Mouse (Mus musculus) liver, embryonic 14.5 days (tissue): ENCODE measurements around the gene Chid1. TPM values are rescaled to one million over a fixed set of nuclear protein-coding genes. Genes with fewer than 3 reads are reported as not detected.
A peak's percentile ranks its signal among the peaks of the same experiment; 100 is the strongest.

ENCODE experiments used
- ATAC-seq: fragments of 200-750 bp; cut with Nextera tagmentation; 2 replicates; pipeline ENCODE4 v1.8.0; 2017; ENCODE audit warnings: moderate number of reproducible peaks, mild to moderate bottlenecking, moderate library complexity; ENCODE audit not compliant: insufficient read depth
- DNase-seq, 3 experiments: peaks; one replicate each; pipeline ENCODE4 v3.0.0-alpha.2; 2012 to 2013; ENCODE audit warnings: low read depth in 3 of 3, low spot score in 3 of 3
- H3K27ac ChIP-seq: fragments of 300-500 bp; sonication (generic); 2 replicates; pipeline ENCODE4 v1.5.1; 2014; ENCODE audit warnings: moderate library complexity, mild to moderate bottlenecking, control low read depth, inconsistent platforms
- H3K27me3 ChIP-seq: fragments of 300-500 bp; sonication (generic); 2 replicates; pipeline ENCODE4 v1.6.1; 2014; ENCODE audit warnings: mild to moderate bottlenecking, low read length, moderate library complexity; ENCODE audit not compliant: control insufficient read depth, insufficient read depth
- H3K36me3 ChIP-seq: fragments of 300-500 bp; sonication (generic); replicated peaks from 2 replicates; pipeline ENCODE4 v1.6.1; 2014; ENCODE audit warnings: low read depth; ENCODE audit not compliant: control insufficient read depth, insufficient read depth
- H3K4me1 ChIP-seq, 2 experiments: fragments of 200-500 bp in 1 of 2; fragments of 300-500 bp in 1 of 2; sonication (generic) in 1 of 2; replicated peaks; 2 replicates each; pipeline ENCODE4 v1.6.1; 2012 to 2014; ENCODE audit warnings: antibody characterized with exemption in 1 of 2, inconsistent platforms in 1 of 2, low read length in 1 of 2; ENCODE audit not compliant: control insufficient read depth in 2 of 2, insufficient read depth in 2 of 2
- H3K4me2 ChIP-seq: fragments of 300-500 bp; sonication (generic); 2 replicates; pipeline ENCODE4 v1.6.1; 2014; ENCODE audit warnings: low read depth, mild to moderate bottlenecking, control low read depth, moderate library complexity
- H3K4me3 ChIP-seq, 2 experiments: fragments of 200-500 bp in 1 of 2; fragments of 300-500 bp in 1 of 2; sonication (generic) in 1 of 2; 2 replicates each; pipeline ENCODE4 v1.5.1; 2012 to 2014; ENCODE audit warnings: low read depth in 2 of 2, low read length in 2 of 2, mild to moderate bottlenecking in 2 of 2, control low read depth in 1 of 2, inconsistent platforms in 1 of 2, moderate library complexity in 1 of 2; ENCODE audit not compliant: insufficient read depth in 1 of 2
- H3K9ac ChIP-seq: fragments of 300-500 bp; sonication (generic); replicated peaks from 2 replicates; pipeline ENCODE4 v1.6.1; 2014; ENCODE audit warnings: mild to moderate bottlenecking, control low read depth, moderate library complexity
- H3K9me3 ChIP-seq: fragments of 300-500 bp; sonication (generic); 2 replicates; pipeline ENCODE4 v1.6.1; 2016; ENCODE audit warnings: low read length, mixed read lengths; ENCODE audit not compliant: control insufficient read depth
- CTCF ChIP-seq: IDR thresholded peaks from 2 replicates; pipeline ENCODE4 v1.5.1; 2016; ENCODE audit warnings: antibody characterized with exemption, low read depth, control low read depth
- EP300 ChIP-seq: IDR thresholded peaks from 2 replicates; pipeline ENCODE4 v1.6.1; 2016; ENCODE audit warnings: antibody characterized with exemption, low read depth
- WGBS: fragments of 180-500 bp; shearing (Covaris S2); extraction: QIAGEN DNeasy Blood & Tissue Kit; methylation state at CpG from one replicate; pipeline ENCODE4 v1.1.7; 2014; ENCODE audit not compliant: insufficient replicate concordance; 5-methylcytosine and 5-hydroxymethylcytosine counted together
- polyA plus RNA-seq, 2 experiments: library from polyadenylated mRNA; depleted of rRNA in 1 of 2; stranded (reverse) in 1 of 2; unstranded in 1 of 2; fragments of >200 nt; fragmentation: Nextera tagmentation in 1 of 2; extraction: Ambion mirVana in 1 of 2; gene quantifications; 2 replicates each; pipeline versions ENCODE4 v1.2.1 to v1.2.3; 2012 to 2014

Gene Chid1
- polyA plus RNA-seq (2012; rRNA removed), result 6.3 and 12.1 TPM in 2 replicates
- polyA plus RNA-seq (2014; fragmentation: Nextera tagmentation; extraction: Ambion mirVana), result 23.0 and 24.2 TPM in 2 replicates

DNA sequence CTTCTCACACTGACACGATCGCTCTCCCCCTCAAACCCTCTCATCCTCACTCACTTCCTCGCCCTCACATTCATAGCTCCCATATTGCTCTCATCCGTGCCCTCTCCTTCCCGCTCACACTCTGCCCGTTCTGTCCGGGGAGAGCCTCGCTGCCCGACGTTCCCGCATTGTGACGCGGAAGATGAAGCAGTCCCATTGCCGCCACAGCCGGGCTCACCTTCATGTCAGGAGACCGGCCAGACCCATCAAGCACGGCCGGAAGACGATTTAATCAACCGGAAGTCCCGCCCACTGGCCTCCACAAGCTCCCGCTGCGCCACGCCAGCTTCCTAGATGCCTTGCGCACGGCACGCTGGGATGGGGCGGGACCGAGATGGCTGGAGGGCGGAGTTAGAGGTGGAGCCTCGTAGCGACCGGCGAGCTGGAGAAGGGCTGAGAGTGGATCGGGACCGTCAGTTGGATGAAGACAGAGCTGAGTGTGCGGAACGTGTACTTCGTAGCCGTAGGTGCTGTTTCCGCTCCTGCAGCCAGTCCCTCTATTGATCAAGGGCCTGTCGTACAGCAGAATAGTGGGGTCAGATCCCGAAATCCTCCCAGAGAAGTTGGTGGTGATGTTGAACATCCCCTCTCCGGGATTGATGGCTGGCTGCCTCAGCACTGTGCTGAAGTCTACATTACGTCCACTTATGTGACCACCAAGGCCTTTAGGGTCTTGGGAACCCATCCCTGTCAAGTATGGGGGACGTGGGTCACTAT, at the start of gene Chid1:
Gene Chid1 (minus strand): TSS at position 302 of the 756 bp plus-strand sequence.
- peak; percentile 98 for DNase-seq
- TF ChIP-seq EP300 (0 out of 2 replicates have a peak, but pooled peaks have one; percentile 4), CTCF (peak; percentile 23; the same call in 1 of the 2 replicates)

DNA sequence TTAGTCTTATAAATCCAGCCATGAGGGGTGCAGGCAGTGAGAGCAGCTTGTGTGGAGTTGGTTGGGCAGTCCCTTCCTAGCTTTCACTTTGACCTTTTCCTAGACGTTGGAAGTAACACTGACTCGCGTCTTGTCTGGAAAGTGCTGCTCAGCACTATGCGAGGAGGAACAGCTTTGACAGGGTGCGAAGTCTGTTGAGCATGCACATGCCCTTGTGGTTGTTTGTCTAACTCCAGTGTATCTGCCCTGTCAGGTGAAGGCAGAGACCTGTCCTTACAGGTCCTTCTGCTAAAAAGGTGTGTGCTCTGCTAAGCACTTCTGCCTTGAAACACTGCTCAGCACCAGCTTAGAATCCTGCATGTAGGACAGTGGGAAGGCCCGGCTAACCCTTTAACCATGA, 49.2 kb upstream of the Chid1 start:
- WGBS, result 88% methylated on average over 6 of the region's 6 CpGs
- no peaks in the 10 kb centered on the region for H3K27me3 ChIP-seq
- H3K9ac ChIP-seq, result no peak overlapping the region
- no peaks in the 10 kb centered on the region for H3K9me3 ChIP-seq
- peaks cover 31 to 34% of the 10 kb centered on the region in 2 experiments for H3K4me1 ChIP-seq
- no peak overlapping the region for H3K4me3 ChIP-seq
- TF ChIP-seq CTCF (no peak), EP300 (no peak)
- no peak overlapping the region for H3K27ac ChIP-seq
- H3K36me3 ChIP-seq, result peaks cover 42% of the 10 kb centered on the region
- DNase-seq, result no peak
- H3K4me2 ChIP-seq, result no peak overlapping the region
- ATAC-seq, result no peak

More for the DNA sequence above, at the start of gene Chid1:
- peak; percentile 93 for ATAC-seq
- Histone ChIP-seq H3K4me3 (peak within 1 kb of the TSS; percentile 78 to 93), H3K27me3 (no peaks in the 10 kb centered on the region), H3K4me1 (peaks cover 20 to 24% of the 10 kb centered on the region in 2 experiments), H3K9ac (peak within 1 kb of the TSS; percentile 67), H3K9me3 (no peaks in the 10 kb centered on the region), H3K27ac (peak within 1 kb of the TSS; percentile 58), H3K4me2 (peak within 1 kb of the TSS; percentile 75), H3K36me3 (no peaks in the 10 kb centered on the region)
- under 1% methylated on average over 46 of the region's 46 CpGs for WGBS

DNA sequence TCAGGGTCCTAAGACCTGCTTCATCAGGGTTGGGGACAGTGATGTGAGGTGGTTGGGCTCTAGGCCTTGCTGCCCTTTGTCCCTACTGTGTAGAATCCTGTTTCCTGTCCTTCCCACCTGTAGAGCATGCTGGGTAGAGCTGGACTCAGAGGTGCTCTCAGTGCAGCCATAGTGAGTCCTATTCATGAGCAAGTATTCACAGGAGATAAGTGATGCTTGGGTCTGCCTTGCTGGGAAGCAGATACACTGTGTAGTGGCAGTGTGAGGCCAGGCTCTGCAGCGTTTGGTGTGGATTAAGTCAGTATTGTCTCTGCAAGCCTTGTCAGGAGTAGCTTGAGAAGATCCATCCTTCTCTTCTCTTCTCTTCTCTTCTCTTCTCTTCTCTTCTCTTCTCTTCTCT, 46.2 kb upstream of the Chid1 start:
- ATAC-seq (peak; percentile 71), DNase-seq (peak in 1 of 3 experiments; percentile 38)
- no peaks in the 10 kb centered on the region for H3K9me3 ChIP-seq
- H3K27me3 ChIP-seq, result no peaks in the 10 kb centered on the region
- WGBS, result 23% methylated on average over 1 of the region's 1 CpGs
- TF ChIP-seq CTCF (peak; percentile 34; the same call in 1 of the 2 replicates), EP300 (no peak)
- peak overlapping the region; percentile 38 to 41 for H3K4me3 ChIP-seq
- peaks cover 29% of the 10 kb centered on the region for H3K36me3 ChIP-seq
- H3K9ac ChIP-seq, result peak overlapping the region; percentile 79
- peaks cover 48 to 53% of the 10 kb centered on the region in 2 experiments for H3K4me1 ChIP-seq
- peak overlapping the region; percentile 98 for H3K27ac ChIP-seq
- H3K4me2 ChIP-seq, result peak overlapping the region; percentile 72

DNA sequence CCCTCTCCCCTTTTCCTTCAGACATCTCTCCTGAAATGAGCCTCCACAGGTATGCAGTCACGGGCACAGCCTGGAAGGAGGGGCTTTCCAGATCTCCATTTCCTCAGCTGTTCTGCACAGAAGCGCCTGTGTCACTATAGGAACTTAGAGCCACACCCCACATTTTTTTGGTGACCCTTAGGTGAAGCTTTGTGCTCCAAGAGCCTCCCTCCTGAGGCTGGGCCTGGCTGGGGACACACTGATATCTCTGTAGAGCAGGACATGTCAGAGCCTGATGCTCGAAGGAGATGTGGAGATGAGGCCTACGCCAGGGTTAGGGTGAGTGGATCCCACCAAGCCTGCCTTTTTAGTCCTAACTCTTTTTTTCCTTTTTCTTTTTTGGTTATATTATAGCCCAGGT, 45.6 kb upstream of the Chid1 start:
- peak overlapping the region; percentile 79 for H3K9ac ChIP-seq

More for the DNA sequence above, 45.6 kb upstream of the Chid1 start:
- H3K27me3 ChIP-seq, result no peaks in the 10 kb centered on the region
- peak overlapping the region; percentile 98 for H3K27ac ChIP-seq
- DNase-seq, result peak; percentile 89 to 92 (median 92)
- peaks cover 23% of the 10 kb centered on the region for H3K36me3 ChIP-seq
- H3K9me3 ChIP-seq, result no peaks in the 10 kb centered on the region
- 10% methylated on average over 4 of the region's 4 CpGs for WGBS
- TF ChIP-seq CTCF (no peak), EP300 (peak; percentile 90)
- peak overlapping the region in 1 of 2 experiments; percentile 38; a peak in 2 of 4 replicates for H3K4me3 ChIP-seq
- H3K4me2 ChIP-seq, result peak overlapping the region; percentile 72
- peaks cover 53 to 57% of the 10 kb centered on the region in 2 experiments for H3K4me1 ChIP-seq
- ATAC-seq, result peak; percentile 99
